Mouse (Mus musculus) adrenal gland, adult 8-10 months (tissue): ENCODE measurements around the gene Cep112. TPM values are rescaled to one million over a fixed set of nuclear protein-coding genes. Genes with fewer than 3 reads are reported as not detected.
A peak's percentile ranks its signal among the peaks of the same experiment; 100 is the strongest.

Source experiments
- DNase-seq: peaks from one replicate; pipeline ENCODE4 v3.0.0; 2022
- total RNA-seq, 4 experiments: library from RNA; stranded (reverse); gene quantifications; 2 replicates each; pipeline ENCODE4 v1.2.4; 2022

Gene Cep112
- total RNA-seq, 4 experiments from 2014 or later = 5.7 to 19.4 (median 15.1) TPM

GRCm38 (mm10) chr11:108606036-108606435 is 181.0 kb downstream of the Cep112 start:
- DNase-seq = no peak

DNA sequence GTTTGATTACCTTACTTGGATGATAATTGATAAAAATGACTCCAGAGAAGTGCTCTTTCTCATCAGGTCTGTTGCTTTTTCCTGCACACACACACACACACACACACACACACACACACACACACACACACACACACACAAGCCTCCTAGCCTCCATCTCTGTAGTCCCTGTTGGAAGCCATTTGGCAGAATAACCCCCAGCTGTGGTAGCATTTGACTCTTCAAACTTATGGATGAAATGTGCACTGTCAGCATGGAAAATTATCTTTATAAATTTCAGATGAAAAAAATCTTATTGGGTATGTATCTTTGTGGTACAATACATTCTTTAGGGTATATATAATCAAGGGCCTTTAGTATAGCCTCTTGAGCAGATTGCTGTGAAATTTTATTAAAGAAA is 181.8 kb downstream of the Cep112 start:
- DNase-seq = no peak

GRCm38 (mm10) chr11:108620628-108621433 is 195.8 kb downstream of the Cep112 start:
- DNase-seq = no peak

DNA sequence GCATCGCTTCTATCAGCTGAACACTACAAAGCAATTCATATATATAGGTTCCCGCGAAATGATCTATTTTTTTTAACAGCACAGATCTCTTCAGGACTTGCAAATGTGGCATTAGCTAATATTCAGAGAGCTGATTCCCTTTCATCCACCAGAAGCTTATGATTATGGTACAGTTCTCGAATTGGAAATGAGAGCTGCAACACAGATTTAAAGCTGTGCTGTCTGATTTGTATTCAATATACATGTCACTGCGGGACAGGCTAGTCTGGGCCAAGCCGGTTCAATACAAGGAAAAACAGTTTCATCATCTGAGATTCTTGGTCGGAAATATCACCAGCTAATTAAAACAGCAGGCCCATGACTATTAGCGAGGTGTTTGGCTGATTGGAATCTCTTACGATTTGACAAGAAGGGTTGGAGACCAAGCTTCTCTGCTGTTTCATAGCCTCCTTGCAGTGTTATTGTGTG is 196.5 kb downstream of the Cep112 start:
- DNase-seq = no peak

DNA sequence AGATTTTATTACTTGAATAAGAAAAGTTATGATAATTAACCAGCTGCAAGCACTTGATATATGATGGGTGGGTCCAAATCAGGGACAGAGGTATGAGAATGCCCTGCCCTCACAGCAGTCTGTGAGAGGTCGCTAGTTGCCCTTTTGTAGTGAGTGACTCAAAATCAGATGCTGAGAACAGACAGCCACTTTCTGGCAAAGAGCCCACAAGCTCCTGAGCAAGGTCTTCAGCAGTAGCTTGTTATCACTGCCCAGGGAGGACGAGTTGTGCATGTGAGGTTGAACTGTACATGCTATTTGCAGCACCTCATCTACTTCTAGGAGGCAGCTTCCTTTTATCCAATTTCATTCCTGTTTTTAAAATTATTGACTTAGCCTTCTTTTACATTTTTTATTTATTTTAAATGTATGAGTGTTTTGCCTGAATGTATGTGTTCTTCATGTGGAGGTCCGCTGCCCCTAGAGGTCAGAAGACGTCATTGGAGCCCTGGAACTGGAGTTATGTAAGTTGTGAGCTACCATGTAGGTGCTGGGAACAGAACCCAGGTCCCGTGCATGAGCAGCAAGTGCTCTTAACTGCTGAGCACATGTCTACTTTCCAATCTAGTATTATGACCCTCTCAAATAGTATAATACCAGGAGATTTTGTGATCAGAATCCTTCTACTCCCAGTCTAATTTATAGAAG is 200.7 kb downstream of the Cep112 start:
- peak; percentile 70 for DNase-seq

DNA sequence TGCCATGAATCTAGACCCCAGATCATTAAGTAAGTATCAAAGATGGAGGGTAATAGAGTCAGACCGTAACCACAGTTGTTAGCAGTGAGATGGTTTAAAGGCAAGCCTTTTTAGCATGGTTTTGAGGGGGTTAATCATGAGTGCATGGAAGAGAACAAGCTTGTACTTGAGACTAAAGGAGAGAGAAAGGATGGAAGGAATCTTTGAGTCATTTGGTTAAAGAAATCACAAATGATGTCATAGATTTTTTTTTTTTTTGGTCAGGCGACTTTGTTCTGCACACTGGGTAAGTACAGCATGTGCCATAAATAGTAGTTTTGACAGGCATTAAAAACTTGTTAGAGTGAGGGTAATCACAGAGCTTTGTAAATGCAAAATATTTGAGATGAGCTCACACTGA is 212.8 kb downstream of the Cep112 start:
- DNase-seq = no peak

DNA sequence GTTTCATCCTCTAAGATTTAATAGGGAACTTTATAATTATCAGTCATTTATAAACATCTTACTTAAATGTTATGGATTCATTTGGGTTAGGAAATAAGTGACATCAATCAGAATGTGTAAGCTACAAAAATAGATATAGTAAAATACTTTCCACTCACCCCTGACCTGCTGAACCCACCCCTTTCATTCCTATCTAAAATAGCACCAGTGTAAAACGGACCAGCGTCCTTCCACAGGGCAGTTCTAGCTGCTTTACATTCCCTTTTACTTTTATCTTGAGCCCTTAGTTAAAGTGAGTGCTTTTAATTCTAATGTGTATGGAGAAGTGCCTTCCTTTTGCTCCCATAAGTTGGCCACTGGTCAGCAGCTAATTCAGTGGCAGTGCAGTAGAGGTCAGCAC is 230.6 kb downstream of the Cep112 start:
- DNase-seq = no peak

DNA sequence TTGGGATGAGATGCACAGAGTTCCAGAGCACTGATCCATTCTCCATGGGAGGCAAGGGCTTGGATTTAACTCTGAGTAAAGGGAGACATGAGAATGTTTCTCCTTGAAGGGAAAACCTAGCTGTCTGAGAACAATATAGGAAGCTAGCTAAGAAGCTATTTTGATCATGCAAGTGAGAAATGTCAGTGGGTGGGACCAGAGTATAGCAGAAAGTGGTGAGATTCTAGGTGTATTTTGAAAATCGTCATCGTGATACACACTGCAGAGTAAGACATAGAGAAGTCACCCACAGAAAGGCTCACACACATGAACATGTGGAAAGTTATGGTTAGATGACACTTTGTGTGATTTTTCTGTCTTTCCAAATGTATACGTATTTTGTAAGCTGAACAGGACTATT is 257.0 kb downstream of the Cep112 start:
- no peak for DNase-seq

GRCm38 (mm10) chr11:108696563-108696962 is 271.6 kb downstream of the Cep112 start:
- DNase-seq = no peak

DNA sequence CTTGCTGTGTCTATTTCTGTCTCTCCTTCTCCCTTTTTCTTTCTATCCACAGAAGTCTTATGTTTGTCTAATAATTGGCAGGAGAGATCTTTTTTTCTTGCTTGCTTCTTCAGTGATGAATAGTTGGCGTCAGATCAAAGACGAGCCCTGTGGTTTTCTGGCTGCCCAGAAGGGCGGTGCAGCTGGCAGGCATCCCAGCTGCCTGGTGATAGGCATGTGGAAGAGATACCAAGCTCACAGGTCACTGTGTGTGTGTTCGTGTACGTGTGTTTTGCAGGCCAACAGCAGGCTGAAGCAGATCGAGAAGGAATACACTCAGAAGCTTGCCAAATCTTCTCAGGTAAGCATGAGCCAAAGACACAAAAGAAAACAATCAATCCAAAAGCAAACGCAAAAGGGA is 327.3 kb downstream of the Cep112 start:
- peak; percentile 87 for DNase-seq

DNA sequence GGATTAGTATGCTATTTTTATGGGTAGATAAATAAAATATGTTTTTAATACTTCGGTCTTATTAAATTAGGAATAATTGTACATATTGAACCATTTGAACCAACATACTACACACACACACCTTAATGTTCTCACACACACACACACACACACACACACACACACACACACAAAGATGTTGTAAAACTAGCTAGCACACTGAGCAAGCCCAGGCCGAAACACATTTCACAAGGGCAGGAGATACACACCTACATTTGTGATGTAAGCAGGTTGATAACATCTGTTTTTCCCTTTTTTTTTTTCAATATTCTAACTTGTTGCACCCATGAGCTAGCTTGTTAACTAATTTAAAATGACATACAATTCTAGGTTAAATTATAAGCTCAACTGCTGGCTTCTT is 327.8 kb downstream of the Cep112 start:
- no peak for DNase-seq

- no peak for DNase-seq
Observed at GRCm38 (mm10) chr11:108753361-108754240, 328.6 kb downstream of the Cep112 start.

DNA sequence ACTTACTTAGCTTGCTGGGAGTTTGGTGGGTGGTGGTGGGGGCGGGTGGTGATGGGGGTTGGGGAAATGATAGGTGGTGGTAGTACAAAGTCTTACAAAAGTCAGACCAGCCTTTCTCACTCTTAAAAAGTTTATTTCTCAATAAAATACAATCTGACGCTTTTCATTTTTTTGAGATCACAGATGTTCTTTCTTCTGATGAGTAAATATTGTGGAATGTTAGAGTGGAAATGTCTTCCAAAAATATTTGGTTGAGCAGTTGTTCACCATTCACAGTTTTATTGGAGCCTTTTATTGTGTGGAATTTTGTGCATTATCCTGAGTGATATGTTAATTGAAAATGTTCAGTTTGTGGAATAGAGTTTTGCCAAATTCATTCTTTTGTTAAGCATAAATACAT is 332.2 kb downstream of the Cep112 start:
- no peak for DNase-seq

GRCm38 (mm10) chr11:108757626-108758430 is 332.8 kb downstream of the Cep112 start:
- no peak for DNase-seq

DNA sequence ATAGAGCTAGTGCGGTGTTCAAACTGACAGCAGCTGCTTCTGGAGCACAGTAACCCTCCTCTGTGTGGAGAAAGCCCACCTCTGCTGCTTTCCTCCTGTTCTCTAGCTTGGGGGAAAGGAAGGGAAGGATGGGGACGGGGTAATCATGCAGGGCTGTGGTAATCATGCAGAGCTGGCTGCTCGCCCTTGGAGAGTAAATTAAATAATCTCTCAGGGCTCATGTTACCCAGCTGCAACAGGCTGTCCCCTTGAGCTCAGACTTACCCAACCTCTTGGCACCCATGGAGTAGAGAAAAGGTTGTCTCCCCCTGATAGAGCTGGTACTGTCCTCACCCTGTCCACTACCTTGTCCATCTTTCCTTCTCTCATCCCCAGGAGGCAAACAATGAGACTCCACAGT is 345.1 kb downstream of the Cep112 start:
- no peak for DNase-seq

DNA sequence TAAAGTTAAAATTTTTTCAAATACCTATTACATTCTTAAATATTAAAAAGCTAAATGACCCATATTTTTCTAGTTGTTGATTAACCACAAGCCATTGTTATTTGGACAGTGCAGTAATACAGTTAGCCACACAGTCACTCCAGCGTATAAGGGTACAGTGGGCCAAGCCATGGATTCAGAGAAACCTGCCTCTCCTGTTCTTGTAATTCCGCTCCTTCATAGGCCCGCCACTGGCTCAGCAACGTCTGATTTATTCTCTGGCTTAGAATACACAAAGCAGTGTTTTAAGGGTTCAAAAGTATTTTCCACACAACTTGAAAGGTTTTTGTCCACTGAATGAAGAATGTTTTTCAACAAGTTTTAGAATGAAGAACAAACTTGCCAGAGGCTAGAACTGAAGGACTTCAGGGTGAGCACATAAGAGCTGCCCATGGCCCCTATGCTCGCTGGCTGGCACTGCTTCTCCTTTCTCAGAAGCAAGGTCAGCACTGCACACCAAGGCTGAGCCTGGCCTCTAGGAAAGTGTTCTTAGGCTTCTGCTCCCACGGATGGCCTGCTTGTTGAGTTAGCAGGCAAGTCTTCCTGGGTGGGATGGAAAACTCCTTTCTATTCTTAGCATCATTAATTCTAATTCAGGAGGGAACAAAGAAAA is 349.2 kb downstream of the Cep112 start:
- no peak for DNase-seq

GRCm38 (mm10) chr11:108777158-108777557 is 352.2 kb downstream of the Cep112 start:
- DNase-seq = no peak

DNA sequence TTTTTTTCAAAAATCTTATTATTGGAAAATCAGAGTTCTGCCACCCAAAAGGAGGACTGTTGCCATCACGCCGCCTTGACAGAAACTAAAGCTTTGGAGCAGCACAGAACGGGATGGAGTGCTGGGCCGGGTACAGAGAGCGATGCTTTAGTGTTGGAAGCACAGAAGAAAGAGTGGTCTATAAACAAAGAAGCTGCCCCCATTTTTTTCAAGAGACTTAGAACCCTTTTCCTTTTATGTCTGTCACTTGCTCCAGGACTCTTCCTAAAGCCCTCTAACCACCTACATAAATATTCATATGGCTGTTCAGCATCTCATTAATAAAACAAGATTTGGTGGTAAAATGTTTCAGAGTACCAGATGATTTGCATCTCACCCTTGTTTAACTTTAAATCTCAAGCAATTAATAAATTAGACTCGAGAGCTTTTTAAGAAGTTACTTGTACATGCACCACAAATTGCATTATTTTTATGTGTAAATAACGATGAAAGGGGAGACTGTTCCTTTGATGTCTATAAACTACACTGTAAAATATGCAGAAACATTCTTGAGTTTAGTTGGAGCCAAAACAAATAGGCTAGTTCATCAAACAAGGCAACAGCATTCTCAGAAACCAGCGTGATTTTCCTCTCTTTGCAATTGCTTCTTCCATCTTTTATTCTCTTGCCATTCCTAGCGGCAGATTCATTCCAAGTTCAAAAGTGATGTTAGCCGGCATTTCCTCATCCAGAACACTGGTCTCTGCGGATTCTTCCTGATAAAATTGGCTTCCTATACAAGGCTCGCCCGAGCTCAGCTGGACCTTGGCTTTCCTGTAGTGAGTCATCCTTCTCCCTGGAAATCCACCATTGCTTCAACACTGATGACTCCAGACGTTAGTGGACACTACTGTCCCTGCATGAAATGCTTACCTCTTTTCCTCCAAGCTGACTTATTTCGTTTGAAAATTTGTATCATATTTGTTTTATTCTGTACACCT is 355.6 kb downstream of the Cep112 start:
- peak; percentile 56 for DNase-seq

DNA sequence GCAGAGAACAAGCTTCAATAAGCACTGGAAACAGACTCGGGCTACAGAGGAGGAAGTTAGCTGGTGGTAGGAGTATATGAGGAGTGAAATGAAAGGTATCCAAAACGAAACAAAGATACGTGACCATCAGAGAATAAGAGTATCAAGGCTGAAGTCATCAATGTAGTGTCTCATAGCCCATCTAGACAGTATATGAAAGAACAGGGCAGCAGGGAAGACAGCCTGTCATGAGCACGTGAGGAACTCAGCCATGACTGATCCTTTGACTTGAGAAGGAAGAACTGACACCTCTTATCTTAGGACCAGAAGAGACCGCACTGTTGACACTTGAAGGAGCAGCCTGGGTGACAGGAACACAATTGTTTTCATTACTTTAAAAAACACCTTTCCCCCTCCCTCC is 373.4 kb downstream of the Cep112 start:
- DNase-seq = no peak

DNA sequence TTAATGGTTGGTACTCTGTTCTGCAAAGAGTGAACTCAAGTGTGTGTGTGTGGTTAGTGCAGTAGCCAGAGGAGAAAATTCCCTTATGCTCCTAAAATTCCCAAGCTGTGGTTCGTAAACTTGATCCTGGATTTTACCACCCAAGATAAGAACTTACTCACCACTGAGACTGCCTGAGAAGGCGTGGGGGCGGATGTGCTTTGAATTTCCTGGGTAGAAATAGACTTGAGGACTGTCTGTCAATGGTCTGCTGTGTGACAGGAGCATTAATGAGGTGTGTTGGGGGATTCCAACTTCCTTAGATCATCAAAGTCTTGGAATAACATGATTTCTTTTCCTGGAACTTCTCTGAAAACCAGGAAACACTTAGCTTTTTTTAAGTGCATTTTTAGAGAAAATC is 374.7 kb downstream of the Cep112 start:
- DNase-seq = no peak
